Mouse (Mus musculus): ENCODE measurements around the gene Ahsa1. TPM values are rescaled to one million over a fixed set of nuclear protein-coding genes. Genes with fewer than 3 reads are reported as not detected.
"Not testable (repeated sequence)": the region's sequence is repeated elsewhere in the genome, so short reads cannot be mapped to it uniquely, and the experiment has no call there.

Gene Ahsa1
- polyA plus RNA-seq, 1 experiment from 2014 or later = 213 TPM

- Histone ChIP-seq H3K4me3 (replicated peaks) (no peak overlapping the region), H3K27me3 (replicated peaks) (no peaks in the 10 kb centered on the region), H3K9me3 (replicated peaks) (no peaks in the 10 kb centered on the region), H3K4me1 (no peaks in the 10 kb centered on the region), H3K36me3 (no peaks in the 10 kb centered on the region), H3K27ac (replicated peaks) (no peak overlapping the region), H3K9ac (replicated peaks) (no peak overlapping the region), H3K4me2 (no peak overlapping the region)
- ATAC-seq (ENCODE audit: low FRiP score) = no peak
- WGBS = 68% methylated on average over 7 of the region's 7 CpGs
These were observed 17.4 kb downstream of the Ahsa1 start for GRCm38 (mm10) chr12:87283706-87284105.

- H3K27me3 ChIP-seq (replicated peaks) = no peaks in the 10 kb centered on the region
- H3K4me3 ChIP-seq (replicated peaks) = no peak overlapping the region
- 84% methylated on average over 4 of the region's 4 CpGs for WGBS
These were observed 18.0 kb downstream of the Ahsa1 start for GRCm38 (mm10) chr12:87284268-87284667.

GRCm38 (mm10) chr12:87284726-87285125, 18.4 kb downstream of the Ahsa1 start:
- WGBS = 87% methylated on average over 5 of the region's 5 CpGs
- no peak overlapping the region for H3K4me2 ChIP-seq
- H3K36me3 ChIP-seq = no peaks in the 10 kb centered on the region
- H3K9me3 ChIP-seq (replicated peaks) = no peaks in the 10 kb centered on the region
- H3K27ac ChIP-seq (replicated peaks) = no peak overlapping the region
- ATAC-seq (ENCODE audit: low FRiP score) = no peak
- no peak overlapping the region for H3K9ac ChIP-seq (replicated peaks)
- no peaks in the 10 kb centered on the region for H3K4me1 ChIP-seq
- no peak overlapping the region for H3K4me3 ChIP-seq (replicated peaks)
- no peaks in the 10 kb centered on the region for H3K27me3 ChIP-seq (replicated peaks)

More at GRCm38 (mm10) chr12:87284268-87284667, 18.0 kb downstream of the Ahsa1 start:
- no peak overlapping the region for H3K4me2 ChIP-seq
- H3K36me3 ChIP-seq = no peaks in the 10 kb centered on the region
- H3K9me3 ChIP-seq (replicated peaks) = no peaks in the 10 kb centered on the region
- no peak for ATAC-seq (ENCODE audit: low FRiP score)
- H3K9ac ChIP-seq (replicated peaks) = no peak overlapping the region
- no peak overlapping the region for H3K27ac ChIP-seq (replicated peaks)
- no peaks in the 10 kb centered on the region for H3K4me1 ChIP-seq

DNA sequence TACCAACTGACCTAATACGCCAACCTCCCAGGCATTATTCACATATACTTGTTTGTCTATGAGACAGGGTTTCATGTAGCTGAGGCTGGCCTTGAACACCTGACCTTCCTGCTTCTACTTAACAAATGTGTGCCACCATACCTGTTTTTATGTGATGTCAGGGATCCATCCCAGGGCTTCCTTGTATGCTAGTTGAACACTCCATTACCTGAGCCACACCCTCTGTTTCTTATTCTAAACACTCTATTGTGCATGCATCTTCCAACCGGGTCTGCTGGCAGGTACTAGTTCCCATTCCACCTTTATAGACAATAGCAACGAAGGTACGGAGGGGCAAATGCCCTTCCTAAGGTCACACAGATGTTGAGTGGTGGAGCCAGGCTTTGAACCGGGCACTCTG, 22.8 kb downstream of the Ahsa1 start:
- H3K27ac ChIP-seq (replicated peaks) = no peak overlapping the region
- no peaks in the 10 kb centered on the region for H3K4me1 ChIP-seq
- no peaks in the 10 kb centered on the region for H3K27me3 ChIP-seq (replicated peaks)
- H3K9ac ChIP-seq (replicated peaks) = no peak overlapping the region
- no peak for ATAC-seq (ENCODE audit: low FRiP score)
- H3K9me3 ChIP-seq (replicated peaks) = no peaks in the 10 kb centered on the region
- H3K4me2 ChIP-seq = no peak overlapping the region
- no peaks in the 10 kb centered on the region for H3K36me3 ChIP-seq
- H3K4me3 ChIP-seq (replicated peaks) = no peak overlapping the region
- 90% methylated on average over 5 of the region's 5 CpGs for WGBS

- Histone ChIP-seq H3K9me3 (replicated peaks) (no peaks in the 10 kb centered on the region), H3K36me3 (no peaks in the 10 kb centered on the region), H3K9ac (replicated peaks) (no peak overlapping the region), H3K27me3 (replicated peaks) (peaks cover 8% of the 10 kb centered on the region), H3K4me2 (no peak overlapping the region), H3K27ac (replicated peaks) (no peak overlapping the region), H3K4me3 (replicated peaks) (no peak overlapping the region), H3K4me1 (peaks cover under 1% of the 10 kb centered on the region)
- WGBS = 79% methylated on average over 6 of the region's 6 CpGs
- ATAC-seq (ENCODE audit: low FRiP score) = no peak
These were observed 27.7 kb downstream of the Ahsa1 start for GRCm38 (mm10) chr12:87293934-87294333.

GRCm38 (mm10) chr12:87299037-87299656, 32.9 kb downstream of the Ahsa1 start:
- Histone ChIP-seq H3K4me3 (replicated peaks) (peak overlapping the region; percentile 74), H3K27me3 (replicated peaks) (peaks cover 39% of the 10 kb centered on the region), H3K36me3 (no peaks in the 10 kb centered on the region), H3K4me2 (peak overlapping the region; percentile 99), H3K4me1 (peaks cover 19% of the 10 kb centered on the region), H3K9me3 (replicated peaks) (no peaks in the 10 kb centered on the region), H3K9ac (replicated peaks) (peak overlapping the region; percentile 77), H3K27ac (replicated peaks) (no peak overlapping the region)
- WGBS = 7% methylated on average over 29 of the region's 29 CpGs
- ATAC-seq (ENCODE audit: low FRiP score) = peak; percentile 40

GRCm38 (mm10) chr12:87299657-87300440, 33.6 kb downstream of the Ahsa1 start, which contains the start of gene Ism2:
Ism2 (minus strand) TSS chr12:87299705.
- H3K36me3 ChIP-seq = no peaks in the 10 kb centered on the region
- ATAC-seq (ENCODE audit: low FRiP score) = peak; percentile 79
- no peak within 1 kb of the TSS for H3K27ac ChIP-seq (replicated peaks)
- no peaks in the 10 kb centered on the region for H3K9me3 ChIP-seq (replicated peaks)
- peaks cover 19% of the 10 kb centered on the region for H3K4me1 ChIP-seq
- WGBS = under 1% methylated on average over 81 of the region's 86 CpGs
- H3K9ac ChIP-seq (replicated peaks) = peak within 1 kb of the TSS; percentile 77
- peaks cover 39% of the 10 kb centered on the region for H3K27me3 ChIP-seq (replicated peaks)
- H3K4me3 ChIP-seq (replicated peaks) = peak within 1 kb of the TSS; percentile 74
- peak within 1 kb of the TSS; percentile 99 for H3K4me2 ChIP-seq

DNA sequence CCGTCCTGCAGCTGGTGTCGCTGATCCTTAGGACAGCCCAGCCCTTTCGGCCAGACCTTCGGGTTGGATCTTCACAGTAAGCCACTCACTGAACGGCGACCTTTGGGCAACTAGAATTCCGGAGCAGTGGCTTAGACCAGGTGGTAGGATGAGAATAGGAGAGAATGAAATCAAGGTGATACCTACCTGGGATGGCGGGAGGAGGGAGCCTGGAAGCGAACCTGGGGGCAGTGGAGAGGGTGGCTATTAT, 34.1 kb downstream of the Ahsa1 start:
- Histone ChIP-seq H3K4me2 (peak overlapping the region; percentile 99), H3K4me3 (replicated peaks) (peak overlapping the region; percentile 74), H3K36me3 (no peaks in the 10 kb centered on the region), H3K27ac (replicated peaks) (no peak overlapping the region), H3K9ac (replicated peaks) (peak overlapping the region; percentile 77; the same call in 1 of the 2 replicates), H3K27me3 (replicated peaks) (peaks cover 39% of the 10 kb centered on the region), H3K9me3 (replicated peaks) (no peaks in the 10 kb centered on the region), H3K4me1 (peaks cover 19% of the 10 kb centered on the region)
- WGBS = 2% methylated on average over 9 of the region's 9 CpGs
- ATAC-seq (ENCODE audit: low FRiP score) = no peak

DNA sequence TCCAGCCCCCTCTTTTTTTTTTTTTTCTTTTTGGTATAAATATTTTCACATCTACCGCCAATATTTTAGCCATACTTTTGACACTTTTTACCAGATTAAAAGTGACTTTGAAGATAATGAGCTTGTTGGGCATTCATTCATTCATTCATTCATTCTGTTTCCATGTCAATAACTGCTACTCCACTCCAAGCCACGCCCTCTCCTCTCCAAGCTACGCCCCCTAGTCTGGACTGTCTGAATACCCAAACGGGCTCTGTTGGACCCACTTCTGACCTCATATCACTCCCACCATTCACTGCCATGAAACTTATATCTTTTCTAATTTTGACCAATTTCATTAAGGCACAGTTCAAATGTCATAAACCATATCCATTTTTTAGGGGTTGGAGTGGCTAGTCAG, 34.9 kb downstream of the Ahsa1 start:
- peaks cover 39% of the 10 kb centered on the region for H3K27me3 ChIP-seq (replicated peaks)
- no peak overlapping the region for H3K4me2 ChIP-seq
- no peak overlapping the region for H3K9ac ChIP-seq (replicated peaks)
- H3K4me3 ChIP-seq (replicated peaks) = no peak overlapping the region
- H3K9me3 ChIP-seq (replicated peaks) = no peaks in the 10 kb centered on the region
- no peak overlapping the region for H3K27ac ChIP-seq (replicated peaks)
- H3K36me3 ChIP-seq = no peaks in the 10 kb centered on the region
- peaks cover 22% of the 10 kb centered on the region for H3K4me1 ChIP-seq
- WGBS = 51% methylated on average over 4 of the region's 4 CpGs
- ATAC-seq (ENCODE audit: low FRiP score) = no peak

GRCm38 (mm10) chr12:87305767-87306583, 39.7 kb downstream of the Ahsa1 start:
- WGBS = 30% methylated on average over 13 of the region's 13 CpGs
- Histone ChIP-seq H3K4me2 (no peak overlapping the region), H3K9me3 (replicated peaks) (no peaks in the 10 kb centered on the region), H3K4me3 (replicated peaks) (no peak overlapping the region), H3K36me3 (peaks cover 25% of the 10 kb centered on the region), H3K9ac (replicated peaks) (no peak overlapping the region), H3K27me3 (replicated peaks) (peaks cover 11% of the 10 kb centered on the region), H3K27ac (replicated peaks) (no peak overlapping the region), H3K4me1 (peaks cover 2% of the 10 kb centered on the region; the same call in 1 of the 2 replicates)
- no peak for ATAC-seq (ENCODE audit: low FRiP score)

GRCm38 (mm10) chr12:87306584-87306844, 40.2 kb downstream of the Ahsa1 start:
- 85% methylated on average over 4 of the region's 4 CpGs for WGBS
- H3K36me3 ChIP-seq = peaks cover 25% of the 10 kb centered on the region
- not testable (repeated sequence) for H3K9ac ChIP-seq (replicated peaks); H3K4me2 ChIP-seq; H3K9me3 ChIP-seq (replicated peaks); ATAC-seq (ENCODE audit: low FRiP score); H3K27ac ChIP-seq (replicated peaks); H3K27me3 ChIP-seq (replicated peaks); H3K4me3 ChIP-seq (replicated peaks); H3K4me1 ChIP-seq

GRCm38 (mm10) chr12:87313098-87313497, 46.8 kb downstream of the Ahsa1 start:
- no peak for ATAC-seq (ENCODE audit: low FRiP score)
- Histone ChIP-seq H3K27me3 (replicated peaks) (no peaks in the 10 kb centered on the region), H3K4me2 (no peak overlapping the region), H3K4me1 (no peaks in the 10 kb centered on the region), H3K9ac (replicated peaks) (no peak overlapping the region), H3K4me3 (replicated peaks) (no peak overlapping the region), H3K36me3 (peaks cover 31% of the 10 kb centered on the region), H3K27ac (replicated peaks) (no peak overlapping the region), H3K9me3 (replicated peaks) (no peaks in the 10 kb centered on the region)
- WGBS = 67% methylated on average over 2 of the region's 2 CpGs
